Mouse (Mus musculus) spleen, adult 2 months (tissue): ENCODE measurements around the gene Elovl5. TPM values are rescaled to one million over a fixed set of nuclear protein-coding genes. Genes with fewer than 3 reads are reported as not detected.
"Not testable (repeated sequence)": the region's sequence is repeated elsewhere in the genome, so short reads cannot be mapped to it uniquely, and the experiment has no call there.

Experiments used
- DNase-seq, 2 experiments: peaks; one replicate each; pipeline versions ENCODE4 v3.0.0 to v3.0.0-alpha.2; 2012 to 2021; ENCODE audit warnings: low spot score in 2 of 2, low read depth in 1 of 2
- H3K27ac ChIP-seq: fragments of 200-500 bp; 2 replicates; pipeline ENCODE4 v1.5.1; 2012; ENCODE audit warnings: low read length, inconsistent platforms; ENCODE audit not compliant: insufficient read depth
- H3K27me3 ChIP-seq: fragments of 200-500 bp; 2 replicates; pipeline ENCODE4 v1.6.1; 2012; ENCODE audit warnings: mild to moderate bottlenecking, moderate library complexity, low read length, inconsistent platforms; ENCODE audit not compliant: control insufficient read depth, insufficient read depth
- H3K36me3 ChIP-seq: fragments of 200-500 bp; 2 replicates; pipeline ENCODE4 v1.6.1; 2012; ENCODE audit warnings: mild to moderate bottlenecking, low read length, inconsistent platforms; ENCODE audit not compliant: control insufficient read depth, insufficient read depth
- H3K4me1 ChIP-seq: fragments of 200-500 bp; 2 replicates; pipeline ENCODE4 v1.6.1; 2011; ENCODE audit warnings: inconsistent platforms; ENCODE audit not compliant: control insufficient read depth, insufficient read depth, insufficient read length
- H3K4me3 ChIP-seq: fragments of 200-500 bp; 2 replicates; pipeline ENCODE4 v1.5.1; 2011; ENCODE audit warnings: mild to moderate bottlenecking, inconsistent platforms; ENCODE audit not compliant: insufficient read depth, insufficient read length; ENCODE audit errors: extremely low read depth
- CTCF ChIP-seq: fragments of 200-500 bp; IDR thresholded peaks from 2 replicates; pipeline ENCODE4 v1.5.1; 2011; ENCODE audit warnings: mild to moderate bottlenecking, inconsistent platforms; ENCODE audit not compliant: insufficient read depth, insufficient read length, insufficient replicate concordance; ENCODE audit errors: extremely low read depth
- POLR2A ChIP-seq: fragments of 200-500 bp; IDR thresholded peaks from 2 replicates; pipeline ENCODE4 v1.6.1; 2011; ENCODE audit warnings: low read depth, low read length, inconsistent platforms
- WGBS: fragments of 180-500 bp; shearing (Covaris S2); methylation state at CpG from one replicate; pipeline ENCODE4 v1.1.7; 2018; 5-methylcytosine and 5-hydroxymethylcytosine counted together
- polyA plus RNA-seq: library from polyadenylated mRNA; depleted of rRNA; stranded (reverse); fragments of >200 nt; gene quantifications from 2 replicates; pipeline ENCODE4 v1.2.3, GENCODE M21; 2012

Elovl5 gene
- polyA plus RNA-seq, 1 experiment = 32.4 TPM

DNA sequence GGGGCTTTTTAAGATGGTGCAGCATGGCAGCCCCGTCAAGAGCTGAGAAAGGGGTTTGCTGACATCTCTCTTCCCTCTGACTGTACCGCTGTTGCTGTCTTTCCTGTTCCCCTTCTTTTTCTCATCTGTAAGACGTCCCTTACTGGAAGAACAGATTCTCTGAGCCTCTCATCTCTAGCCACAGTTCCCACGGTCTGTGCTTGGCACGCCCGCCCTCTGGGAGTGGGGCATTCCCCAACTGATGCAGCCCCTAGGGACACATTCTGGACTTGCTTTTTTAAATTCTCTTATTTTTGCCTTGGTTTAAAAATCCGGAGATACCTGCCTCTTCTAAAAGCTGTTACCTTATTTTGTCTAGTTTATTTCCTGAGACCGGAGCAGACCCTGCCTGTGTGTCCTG is 73.1 kb downstream of the Elovl5 start:
- H3K27me3 ChIP-seq = no peaks in the 10 kb centered on the region
- H3K4me3 ChIP-seq = no peak overlapping the region
- no peaks in the 10 kb centered on the region for H3K36me3 ChIP-seq
- WGBS = 42% methylated on average over 8 of the region's 8 CpGs
- H3K4me1 ChIP-seq = peaks cover 2% of the 10 kb centered on the region; the same call in 1 of the 2 replicates
- H3K27ac ChIP-seq = no peak overlapping the region
- TF ChIP-seq CTCF (no peak), POLR2A (no peak)
- no peak for DNase-seq

GRCm38 (mm10) chr9:77991650-77992049 is 74.5 kb downstream of the Elovl5 start:
- no peak for TF ChIP-seq CTCF
- TF ChIP-seq POLR2A = no peak
- no peak overlapping the region for H3K27ac ChIP-seq
- no peak overlapping the region for H3K4me3 ChIP-seq
- WGBS = 92% methylated on average over 4 of the region's 4 CpGs
- H3K27me3 ChIP-seq = no peaks in the 10 kb centered on the region
- no peaks in the 10 kb centered on the region for H3K36me3 ChIP-seq
- peaks cover 2% of the 10 kb centered on the region; the same call in 1 of the 2 replicates for H3K4me1 ChIP-seq
- no peak for DNase-seq

DNA sequence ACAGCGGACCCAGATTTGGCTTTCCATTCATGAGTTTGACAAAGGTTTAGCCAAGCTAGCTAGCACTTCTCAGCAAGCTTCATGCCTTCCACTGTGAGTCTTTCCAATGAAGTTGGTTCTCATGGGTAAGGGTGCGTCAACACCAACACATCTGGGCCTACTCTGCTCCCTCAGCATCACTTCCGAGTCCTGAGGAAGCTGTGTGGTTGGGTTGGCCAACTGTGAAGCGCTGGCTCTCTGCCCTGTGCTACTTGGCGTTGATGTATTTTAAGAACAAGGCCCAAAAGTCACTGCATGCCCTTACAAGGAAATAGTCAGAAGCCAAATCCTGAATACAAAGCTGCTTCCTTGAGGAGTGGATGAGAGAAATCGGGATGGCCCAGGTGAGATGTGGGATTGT is 75.1 kb downstream of the Elovl5 start:
- no peaks in the 10 kb centered on the region for H3K27me3 ChIP-seq
- TF ChIP-seq POLR2A (no peak), CTCF (no peak)
- WGBS = 42% methylated on average over 6 of the region's 6 CpGs
- H3K36me3 ChIP-seq = no peaks in the 10 kb centered on the region
- no peak overlapping the region for H3K27ac ChIP-seq
- peaks cover 2% of the 10 kb centered on the region; the same call in 1 of the 2 replicates for H3K4me1 ChIP-seq
- no peak overlapping the region for H3K4me3 ChIP-seq
- peak in 1 of 2 experiments; percentile 53 for DNase-seq

DNA sequence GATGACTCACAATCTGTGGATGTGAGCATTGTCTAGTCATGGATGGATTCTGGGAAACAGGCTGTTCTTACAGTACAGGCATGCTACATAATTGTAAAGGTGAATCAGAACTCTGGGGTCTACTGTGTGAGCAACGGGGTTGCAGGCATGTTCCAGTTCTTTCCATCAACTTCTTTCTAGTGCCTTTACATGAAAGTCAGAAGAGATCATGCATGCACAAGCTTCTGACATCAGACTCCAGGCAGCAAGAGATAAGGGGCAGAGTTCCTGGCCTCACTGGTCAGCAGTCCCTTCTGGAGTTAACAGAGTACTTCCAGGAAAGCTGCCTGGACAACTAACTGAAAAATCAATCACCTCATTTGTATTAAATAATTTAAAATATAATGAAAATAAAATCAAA is 75.9 kb downstream of the Elovl5 start:
- Histone ChIP-seq H3K4me1 (peaks cover 2% of the 10 kb centered on the region; the same call in 1 of the 2 replicates), H3K27ac (no peak overlapping the region), H3K4me3 (no peak overlapping the region), H3K27me3 (no peaks in the 10 kb centered on the region), H3K36me3 (no peaks in the 10 kb centered on the region)
- no peak for DNase-seq
- 82% methylated on average over 1 of the region's 1 CpGs for WGBS
- no peak for TF ChIP-seq POLR2A
- TF ChIP-seq CTCF = no peak

DNA sequence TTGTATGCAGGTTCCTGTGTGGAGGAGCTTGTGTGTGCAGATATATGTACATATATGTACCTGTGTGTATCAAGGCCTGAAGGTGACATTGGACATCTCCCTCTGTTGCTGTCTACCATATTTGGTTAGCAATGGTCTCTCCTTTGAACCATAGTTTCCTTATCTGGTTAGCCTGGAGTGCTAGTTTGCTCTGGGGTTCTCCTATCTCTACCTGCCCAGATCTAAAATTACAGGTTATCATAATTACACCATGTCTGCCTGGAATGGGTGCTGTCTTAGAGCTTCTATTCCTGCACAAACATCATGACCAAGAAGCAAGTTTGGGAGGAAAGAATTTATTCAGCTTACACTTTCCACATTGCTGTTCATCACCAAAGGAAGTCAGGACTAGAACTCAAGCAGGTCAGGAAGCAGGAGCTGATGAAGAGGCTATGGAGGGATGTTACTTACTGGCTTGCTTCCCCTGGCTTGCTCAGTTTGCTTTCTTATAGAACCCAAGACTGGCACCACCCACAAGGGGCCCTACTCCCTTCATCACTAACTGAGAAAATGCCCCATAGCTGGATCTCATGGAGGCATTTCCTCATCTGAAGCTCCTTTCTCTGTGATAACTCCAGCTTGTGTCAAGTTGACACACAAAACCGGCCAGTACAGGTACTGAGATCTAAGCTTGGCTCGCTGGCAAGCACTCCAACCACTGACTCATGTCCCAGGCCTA is 76.5 kb downstream of the Elovl5 start:
- not testable (repeated sequence) for DNase-seq, H3K36me3 ChIP-seq, H3K4me1 ChIP-seq, H3K27ac ChIP-seq, H3K4me3 ChIP-seq, H3K27me3 ChIP-seq
- WGBS = 91% methylated on average over 2 of the region's 2 CpGs

DNA sequence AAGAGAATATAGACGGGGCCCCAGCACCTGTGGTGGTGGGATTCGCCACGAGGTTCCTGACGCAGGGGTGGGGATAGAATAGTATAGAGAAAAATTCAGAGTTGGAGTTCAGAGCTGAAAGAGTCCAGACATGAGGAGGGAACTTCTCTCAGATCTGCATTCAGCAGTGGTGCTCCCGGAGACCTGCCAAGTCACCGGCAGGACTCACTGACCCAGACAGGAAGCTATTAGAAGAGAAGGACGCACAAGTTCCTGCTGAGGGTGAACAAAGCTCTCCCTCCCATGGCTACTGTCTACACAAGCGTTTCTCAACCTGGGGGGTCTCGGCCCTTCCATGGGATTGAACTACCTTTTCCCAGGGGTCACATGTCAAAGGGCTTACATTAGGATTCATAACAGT is 78.1 kb downstream of the Elovl5 start:
- no peak for DNase-seq
- Histone ChIP-seq H3K36me3 (no peaks in the 10 kb centered on the region), H3K27ac (no peak overlapping the region), H3K4me3 (no peak overlapping the region), H3K27me3 (no peaks in the 10 kb centered on the region), H3K4me1 (peaks cover 2% of the 10 kb centered on the region; the same call in 1 of the 2 replicates)
- TF ChIP-seq POLR2A (no peak), CTCF (no peak)
- 47% methylated on average over 9 of the region's 9 CpGs for WGBS

- Histone ChIP-seq H3K36me3 (no peaks in the 10 kb centered on the region), H3K4me3 (no peak overlapping the region), H3K27ac (no peak overlapping the region), H3K27me3 (no peaks in the 10 kb centered on the region), H3K4me1 (no peaks in the 10 kb centered on the region)
- TF ChIP-seq CTCF = no peak
- no peak for TF ChIP-seq POLR2A
- WGBS = 85% methylated on average over 7 of the region's 7 CpGs
- no peak for DNase-seq
Measured at GRCm38 (mm10) chr9:78000586-78001500, 83.7 kb downstream of the Elovl5 start.
